Mouse (Mus musculus) cerebellum, adult 9-10 months (tissue): ENCODE data around the gene Dscam.

Experiments
- DNase-seq: peaks from one replicate; pipeline ENCODE4 v3.0.0; 2022

Dscam gene

GRCm38 (mm10) chr16:97103046-97103445, 67.5 kb downstream of the Dscam start:
- DNase-seq = no peak

GRCm38 (mm10) chr16:97100091-97100490, 70.5 kb downstream of the Dscam start:
- DNase-seq = no peak

DNA sequence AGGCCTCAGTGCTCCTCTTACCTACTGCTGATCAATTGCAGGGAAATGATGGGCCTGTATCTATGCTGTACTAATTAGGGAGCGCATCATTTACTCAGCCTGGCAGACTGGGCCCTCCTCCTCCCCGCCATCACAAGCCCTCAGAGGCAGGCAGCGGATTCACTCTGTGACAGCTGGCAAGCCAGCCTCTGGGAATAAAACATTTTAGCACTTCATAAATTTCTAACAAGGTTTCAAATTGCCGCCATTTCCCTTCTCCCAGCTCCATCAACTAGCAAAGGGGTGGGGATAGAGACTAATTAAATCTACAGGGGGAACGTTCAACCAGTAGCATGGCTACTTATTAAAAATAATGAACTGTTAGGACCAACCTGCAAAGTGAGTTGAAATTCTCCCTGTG, 72.0 kb downstream of the Dscam start:
- DNase-seq = no peak

GRCm38 (mm10) chr16:97096709-97097108, 73.8 kb downstream of the Dscam start:
- DNase-seq = peak; percentile 55

- no peak for DNase-seq
Measured at GRCm38 (mm10) chr16:97095496-97095895, 75.1 kb downstream of the Dscam start.

GRCm38 (mm10) chr16:97089339-97089738, 81.2 kb downstream of the Dscam start:
- no peak for DNase-seq

- DNase-seq = no peak
Measured at GRCm38 (mm10) chr16:97083694-97084093, 86.9 kb downstream of the Dscam start.

DNA sequence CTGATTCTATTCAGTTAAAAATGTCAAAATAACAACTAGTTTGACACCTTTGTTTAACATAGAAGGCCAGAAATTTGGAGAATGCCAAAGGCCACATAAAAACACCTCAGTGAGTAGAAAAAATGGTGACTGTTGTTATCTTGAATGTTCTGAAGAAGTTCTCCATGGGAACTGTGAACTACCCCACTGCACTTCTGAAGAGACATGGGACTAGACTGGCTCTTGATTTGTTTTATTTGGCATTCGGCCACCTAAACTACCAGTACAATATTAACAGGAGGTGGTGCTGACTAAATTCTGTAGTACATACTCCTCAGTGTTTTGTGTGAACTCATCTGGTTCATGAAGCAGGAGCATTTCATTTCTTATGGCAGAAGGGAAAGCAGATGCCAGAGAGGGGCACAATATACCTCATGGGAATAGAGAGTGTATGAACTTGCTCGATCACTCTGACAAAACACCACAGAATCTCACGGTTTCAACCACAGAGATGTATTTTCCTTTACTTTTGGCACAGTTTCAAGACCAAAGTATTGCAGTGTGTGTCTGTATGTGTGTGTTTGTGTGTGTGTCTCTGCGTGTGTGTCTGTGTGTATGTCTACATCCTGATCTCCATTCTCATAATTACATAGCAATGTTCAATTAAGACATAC, 94.5 kb downstream of the Dscam start:
- no peak for DNase-seq

DNA sequence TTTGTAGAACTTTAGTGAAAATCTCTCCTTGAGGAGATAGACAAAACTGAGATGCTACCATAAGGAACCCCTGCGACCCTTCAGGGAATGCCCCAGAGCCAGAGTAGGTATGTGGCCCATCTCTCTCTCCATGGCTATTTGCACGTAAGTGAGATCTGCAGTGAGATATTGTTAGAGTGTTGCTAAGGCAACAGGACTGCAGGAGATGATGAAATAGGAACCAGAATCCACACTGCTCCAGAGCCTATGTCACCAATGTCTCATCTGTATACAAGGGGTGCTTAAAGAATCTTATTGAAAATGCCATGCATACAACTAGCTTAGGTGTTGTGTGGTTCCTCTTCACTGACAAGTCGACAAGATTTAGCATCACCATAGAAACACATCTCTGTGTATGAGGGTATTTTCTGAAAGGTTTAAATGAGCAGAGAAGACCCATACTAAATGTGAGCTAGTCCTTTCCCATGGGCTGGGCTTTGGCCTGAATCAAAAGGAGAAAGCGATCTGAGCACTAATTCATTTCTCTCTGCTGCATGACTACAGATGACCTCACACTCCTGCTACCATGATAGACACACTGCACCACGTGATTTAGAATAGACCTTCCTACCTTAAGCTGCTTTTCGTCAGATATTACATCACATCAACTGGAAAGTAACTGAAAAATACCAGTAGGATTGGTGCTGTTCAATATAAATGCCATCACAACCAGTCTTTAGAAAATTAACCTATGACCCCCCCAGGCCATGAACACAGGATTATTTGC, 95.2 kb downstream of the Dscam start:
- DNase-seq = no peak

DNA sequence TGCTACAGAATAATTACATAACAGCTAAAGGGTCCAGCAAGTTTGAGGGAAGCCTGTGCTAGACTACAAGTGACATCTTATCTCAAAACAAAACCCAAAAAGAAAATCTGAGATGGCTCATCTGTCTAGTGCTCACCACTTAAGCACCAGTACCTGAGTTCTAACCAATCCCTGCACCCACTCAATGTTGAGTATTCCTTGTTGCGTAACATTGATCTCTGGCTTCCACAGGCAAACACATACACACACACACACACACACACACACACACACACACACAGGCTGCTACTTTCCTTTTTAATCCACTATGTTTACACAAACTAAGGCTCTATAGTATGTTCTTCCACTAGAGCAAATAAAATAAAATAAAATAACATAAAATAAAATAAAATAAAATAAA, 96.7 kb downstream of the Dscam start:
- no peak for DNase-seq

DNA sequence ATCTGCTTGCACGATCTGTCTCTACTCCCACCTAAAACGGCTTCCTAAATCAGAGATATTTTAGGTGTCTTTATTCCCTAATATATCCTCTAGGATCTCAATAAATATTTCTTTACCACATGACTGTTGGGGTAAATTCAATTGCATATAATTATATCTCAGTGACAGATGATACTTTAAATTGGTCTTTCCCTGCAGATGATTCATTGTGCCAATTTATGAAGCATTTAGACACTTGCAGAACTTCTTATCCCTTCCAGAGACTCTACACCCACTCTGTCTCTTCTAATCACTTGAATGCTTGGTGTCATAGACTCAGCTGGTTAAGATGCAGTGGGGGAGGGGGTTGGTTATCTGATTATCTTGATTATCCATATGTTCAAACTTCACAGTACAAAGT, 97.9 kb downstream of the Dscam start:
- no peak for DNase-seq

- peak; percentile 9 for DNase-seq
Measured at GRCm38 (mm10) chr16:97066856-97067255, 103.7 kb downstream of the Dscam start.

GRCm38 (mm10) chr16:97062207-97062606, 108.3 kb downstream of the Dscam start:
- DNase-seq = no peak

GRCm38 (mm10) chr16:97061390-97061789, 109.2 kb downstream of the Dscam start:
- no peak for DNase-seq

DNA sequence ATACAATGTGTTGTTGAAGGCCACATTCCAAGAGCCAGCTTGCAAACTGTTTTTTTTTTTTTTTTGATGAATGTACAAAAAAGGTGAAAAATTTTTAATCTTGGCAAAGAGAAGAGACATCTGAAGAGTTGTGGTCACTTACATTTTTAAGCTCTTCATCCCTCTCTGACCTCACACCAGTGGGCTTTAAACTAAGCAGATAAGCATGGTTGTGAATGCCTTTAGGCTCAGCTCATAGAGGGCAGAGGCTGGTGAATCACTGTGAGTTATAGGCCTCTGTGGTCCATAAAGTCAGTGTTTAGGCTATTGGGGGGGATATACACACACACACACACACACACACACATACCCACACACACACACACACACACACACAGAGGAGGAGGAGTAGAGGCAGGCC, 109.8 kb downstream of the Dscam start:
- no peak for DNase-seq

DNA sequence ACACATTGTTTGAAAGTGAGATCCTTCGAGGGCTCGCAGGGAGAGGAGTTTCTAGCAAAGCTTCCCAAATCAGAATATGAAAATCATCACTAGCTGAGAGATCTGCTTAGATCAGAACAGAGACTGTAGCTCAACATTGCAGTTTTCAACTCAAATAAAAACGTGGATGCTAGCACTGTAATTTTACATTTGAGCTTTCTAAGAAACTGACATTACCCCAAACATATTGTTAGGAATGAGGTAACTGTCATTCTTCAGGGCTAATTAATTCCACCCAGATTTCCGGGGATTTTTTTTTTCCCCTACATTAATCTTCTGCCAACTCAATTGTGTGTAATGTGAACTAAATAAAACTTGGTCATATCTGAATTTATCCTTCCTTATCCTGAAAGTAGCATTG, 110.3 kb downstream of the Dscam start:
- no peak for DNase-seq

- no peak for DNase-seq
Measured at GRCm38 (mm10) chr16:97035271-97035670, 135.3 kb downstream of the Dscam start.

- DNase-seq = no peak
Measured at GRCm38 (mm10) chr16:97033540-97034058, 137.0 kb downstream of the Dscam start.

GRCm38 (mm10) chr16:97027701-97028100, 142.9 kb downstream of the Dscam start:
- DNase-seq = no peak

- no peak for DNase-seq
Measured at GRCm38 (mm10) chr16:97026803-97027202, 143.7 kb downstream of the Dscam start.

- no peak for DNase-seq
Measured at GRCm38 (mm10) chr16:97024406-97024805, 146.1 kb downstream of the Dscam start.

DNA sequence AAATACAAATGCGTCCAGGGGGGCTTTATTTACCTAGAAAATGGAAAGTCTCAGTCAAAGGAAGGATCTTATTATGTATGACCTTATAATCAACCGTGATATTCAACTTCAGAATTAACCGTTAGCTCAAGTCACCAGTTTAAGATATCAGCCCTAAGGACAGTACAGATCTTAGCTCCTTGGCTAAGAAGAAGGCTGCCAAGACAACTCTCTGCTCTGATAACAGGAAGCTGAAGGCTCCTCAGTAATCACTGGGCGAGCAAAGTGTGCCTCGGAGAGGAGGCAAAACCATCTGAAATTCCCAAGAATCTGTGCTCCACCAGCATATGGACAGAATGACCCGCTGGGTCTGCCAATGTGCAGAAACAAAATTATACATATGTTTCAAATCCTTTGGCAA, 149.1 kb downstream of the Dscam start:
- DNase-seq = no peak

DNA sequence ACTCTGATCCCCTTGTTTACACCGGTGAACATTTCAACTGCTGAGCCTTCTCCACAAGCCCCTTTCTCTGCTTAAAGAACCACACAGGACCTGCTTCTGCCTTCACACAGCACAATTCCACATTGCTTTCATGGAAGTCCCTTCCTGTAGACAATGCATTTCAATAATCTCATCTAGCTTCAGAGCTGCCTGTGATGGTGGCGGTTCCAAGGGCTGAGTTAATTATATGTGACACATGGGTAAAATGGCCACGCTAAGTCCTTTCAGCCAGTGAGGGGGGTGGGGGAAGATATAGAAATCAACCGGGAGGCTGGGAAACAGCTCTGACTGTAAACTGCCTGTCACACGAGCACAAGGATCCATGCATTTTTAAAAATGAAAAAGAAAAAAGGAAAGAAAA, 152.2 kb downstream of the Dscam start:
- DNase-seq = no peak

GRCm38 (mm10) chr16:97017171-97017738, 153.3 kb downstream of the Dscam start:
- DNase-seq = no peak
